Mouse (Mus musculus) T-helper 1 cell (primary cell): ENCODE results near the gene Rpl13a.
"Not testable (repeated sequence)": the region's sequence is repeated elsewhere in the genome, so short reads cannot be mapped to it uniquely, and the experiment has no call there.

Experiments used
- in situ Hi-C: fragments of 300-600 bp; cut with MboI, MseI; formaldehyde crosslinking; loops from one replicate; pipeline ENCODE4 v1.15.1; 2025; ENCODE audit warnings: high pct_unique_total_duplicates

The Rpl13a gene

DNA sequence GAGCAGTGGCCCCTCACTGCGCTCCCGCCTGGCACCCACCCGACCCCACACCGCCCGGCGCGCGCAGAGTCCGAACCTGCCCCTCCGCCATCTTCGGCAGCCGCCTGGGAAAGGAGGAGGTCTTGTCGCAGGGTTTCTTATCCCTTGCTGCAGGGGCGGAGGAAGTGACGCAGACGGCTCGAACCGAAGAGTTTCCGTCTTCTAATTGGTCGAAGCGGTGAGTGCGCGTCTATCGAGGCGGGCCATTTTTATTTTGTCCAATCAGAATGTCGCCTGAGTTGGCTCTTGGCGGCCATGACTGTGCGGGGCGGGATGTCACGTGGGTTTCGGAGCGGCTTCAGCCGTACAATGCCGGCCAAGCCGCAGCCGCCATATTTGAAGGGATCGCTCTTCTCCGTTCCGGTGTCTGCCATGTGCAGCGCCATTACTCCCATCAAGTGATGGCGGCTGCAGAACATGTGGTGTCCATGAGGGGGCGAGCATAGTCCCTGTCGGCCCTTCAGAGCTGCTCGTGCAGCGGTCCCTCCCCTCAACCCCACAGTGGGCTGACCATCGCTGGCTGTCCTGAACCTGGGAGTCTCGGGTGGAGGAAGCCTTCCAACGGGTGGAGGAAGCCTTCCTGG lies at the start of gene Rpl13a:
Gene Rpl13a (minus strand): TSS at position 138 of the 623 bp plus-strand sequence.
- in situ Hi-C loops: no loop called here

- in situ Hi-C loops: no loop called here
Measured at GRCm38 (mm10) chr7:45176356-45176755, 47.8 kb upstream of the Rpl13a start.

GRCm38 (mm10) chr7:45175929-45176328 lies 47.4 kb upstream of the Rpl13a start:
- in situ Hi-C loops: no loop called here

- in situ Hi-C loops: no loop called here
Measured at GRCm38 (mm10) chr7:45175398-45175797, 46.8 kb upstream of the Rpl13a start.

DNA sequence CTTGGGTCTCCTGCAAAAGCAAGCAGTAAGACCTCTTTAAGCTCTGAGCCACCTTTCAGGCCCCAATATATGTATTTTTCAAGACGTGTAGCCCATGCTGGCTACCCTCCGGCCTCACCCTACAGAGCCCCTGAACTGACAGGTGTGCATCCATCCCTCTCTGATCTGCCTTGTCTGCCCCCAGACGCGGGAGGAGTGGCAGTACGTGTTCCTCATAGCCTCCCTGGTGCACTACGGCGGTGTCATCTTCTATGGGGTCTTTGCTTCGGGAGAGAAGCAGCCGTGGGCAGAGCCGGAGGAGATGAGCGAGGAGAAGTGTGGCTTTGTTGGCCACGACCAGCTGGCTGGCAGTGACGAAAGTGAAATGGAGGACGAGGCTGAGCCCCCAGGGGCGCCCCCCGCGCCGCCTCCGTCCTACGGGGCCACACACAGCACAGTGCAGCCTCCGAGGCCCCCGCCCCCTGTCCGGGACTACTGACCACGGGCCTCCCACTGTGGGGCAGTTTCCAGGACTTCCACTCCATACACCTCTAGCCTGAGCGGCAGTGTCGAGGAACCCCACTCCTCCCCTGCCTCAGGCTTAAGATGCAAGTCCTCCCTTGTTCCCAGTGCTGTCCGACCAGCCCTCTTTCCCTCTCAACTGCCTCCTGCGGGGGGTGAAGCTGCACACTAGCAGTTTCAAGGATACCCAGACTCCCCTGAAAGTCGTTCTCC lies 46.2 kb upstream of the Rpl13a start:
- in situ Hi-C loops: no loop called here

- in situ Hi-C loops: not testable (repeated sequence)
Measured at GRCm38 (mm10) chr7:45173772-45174171, 45.2 kb upstream of the Rpl13a start.

- in situ Hi-C loops: no loop called here
Measured at GRCm38 (mm10) chr7:45172974-45173373, 44.4 kb upstream of the Rpl13a start.

- in situ Hi-C loops: no loop called here
Measured at GRCm38 (mm10) chr7:45169495-45169894, 40.9 kb upstream of the Rpl13a start.

GRCm38 (mm10) chr7:45168656-45169055 lies 40.1 kb upstream of the Rpl13a start:
- in situ Hi-C loops: no loop called here

GRCm38 (mm10) chr7:45167761-45168445 lies 39.3 kb upstream of the Rpl13a start:
- in situ Hi-C loops: no loop called here

DNA sequence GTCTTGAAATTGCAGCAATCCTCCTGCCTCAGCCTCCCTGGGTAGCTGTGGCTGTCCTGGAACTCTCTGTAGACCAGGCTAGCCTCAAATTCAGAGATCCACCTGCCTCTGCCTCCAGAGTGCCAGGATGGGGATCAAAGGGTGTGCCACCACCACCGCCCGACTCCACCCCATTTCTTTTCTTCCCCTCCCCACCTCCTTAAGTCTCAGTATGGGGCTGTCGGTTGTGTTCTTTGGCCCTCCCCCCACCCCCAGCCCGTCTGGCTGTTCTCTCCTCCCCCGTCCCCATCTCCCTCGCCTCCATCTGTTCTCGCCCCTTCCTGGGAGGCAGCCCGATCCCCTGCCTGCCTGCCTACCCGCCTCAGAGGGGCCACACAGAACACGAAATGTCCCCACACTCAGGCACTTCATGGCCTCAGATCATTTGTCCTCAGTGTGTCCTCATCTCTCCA lies 38.4 kb upstream of the Rpl13a start:
- in situ Hi-C loops: no loop called here

GRCm38 (mm10) chr7:45165701-45166100 lies 37.1 kb upstream of the Rpl13a start:
- in situ Hi-C loops: no loop called here

DNA sequence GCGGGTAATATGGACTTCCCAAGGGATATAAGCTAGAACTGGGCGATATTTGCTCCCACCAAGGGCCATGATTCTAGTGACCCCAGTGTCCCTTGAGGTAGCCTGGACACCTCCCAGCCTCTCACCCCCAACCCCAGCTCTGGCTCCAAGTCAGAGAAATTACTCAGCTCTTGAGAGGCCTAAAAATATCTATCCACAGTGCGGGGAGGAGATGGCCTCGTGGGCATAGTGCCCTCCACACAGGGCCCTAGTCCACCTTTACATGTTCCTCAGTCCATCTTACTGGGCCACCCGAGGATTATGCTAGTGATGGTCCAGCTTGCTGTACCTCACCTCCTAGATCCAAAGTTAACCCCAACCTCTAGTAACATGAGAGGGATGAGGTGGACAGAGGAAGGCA lies 36.3 kb upstream of the Rpl13a start:
- in situ Hi-C loops: no loop called here

- in situ Hi-C loops: no loop called here
Measured at GRCm38 (mm10) chr7:45163735-45164490, 35.4 kb upstream of the Rpl13a start, which contains the start of gene Slc17a7. TSS of gene Slc17a7 (plus strand) at chr7:45163949.

- in situ Hi-C loops: no loop called here
Measured at GRCm38 (mm10) chr7:45162996-45163615, 34.5 kb upstream of the Rpl13a start.

DNA sequence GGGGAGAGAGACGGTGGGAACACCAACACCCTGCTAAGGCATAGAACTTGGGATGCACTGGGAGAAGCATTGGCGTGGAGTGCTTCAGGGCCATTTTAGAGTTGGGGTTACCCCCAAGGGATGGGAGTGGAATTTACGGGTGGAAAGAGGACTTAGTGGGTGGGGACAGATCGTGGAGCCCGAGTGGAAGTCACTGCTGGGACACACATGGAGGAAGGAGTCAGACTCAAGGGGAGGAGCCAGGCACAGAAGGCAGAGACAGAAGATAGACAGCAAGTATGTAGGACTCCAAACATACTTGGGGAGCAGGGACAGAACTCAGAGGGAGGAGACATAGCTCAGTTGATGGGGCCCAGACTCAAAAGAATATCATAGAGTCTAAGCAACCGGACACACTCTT lies 34.0 kb upstream of the Rpl13a start:
- in situ Hi-C loops: no loop called here

GRCm38 (mm10) chr7:45161612-45162473 lies 33.3 kb upstream of the Rpl13a start:
- in situ Hi-C loops: no loop called here

DNA sequence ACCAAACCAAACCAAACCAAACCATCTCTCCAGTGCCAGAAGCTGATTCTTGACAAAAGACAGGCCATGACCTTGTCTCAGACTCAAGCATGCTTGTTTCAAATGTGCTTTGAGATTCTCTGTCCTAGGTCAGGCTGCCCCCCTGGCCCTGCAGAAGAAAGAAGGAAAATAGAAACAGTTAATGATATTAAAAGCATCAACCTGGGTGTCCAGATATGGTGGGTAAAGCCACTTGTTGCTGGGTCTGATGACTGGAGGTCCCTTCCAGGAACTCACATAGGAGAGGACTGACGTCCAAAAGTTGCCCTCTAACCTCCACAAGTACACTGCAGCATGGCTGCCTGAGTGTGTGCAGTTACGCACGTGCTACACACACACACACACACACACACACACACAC lies 32.3 kb upstream of the Rpl13a start:
- in situ Hi-C loops: no loop called here

- in situ Hi-C loops: no loop called here
Measured at GRCm38 (mm10) chr7:45160316-45160800, 31.8 kb upstream of the Rpl13a start.

DNA sequence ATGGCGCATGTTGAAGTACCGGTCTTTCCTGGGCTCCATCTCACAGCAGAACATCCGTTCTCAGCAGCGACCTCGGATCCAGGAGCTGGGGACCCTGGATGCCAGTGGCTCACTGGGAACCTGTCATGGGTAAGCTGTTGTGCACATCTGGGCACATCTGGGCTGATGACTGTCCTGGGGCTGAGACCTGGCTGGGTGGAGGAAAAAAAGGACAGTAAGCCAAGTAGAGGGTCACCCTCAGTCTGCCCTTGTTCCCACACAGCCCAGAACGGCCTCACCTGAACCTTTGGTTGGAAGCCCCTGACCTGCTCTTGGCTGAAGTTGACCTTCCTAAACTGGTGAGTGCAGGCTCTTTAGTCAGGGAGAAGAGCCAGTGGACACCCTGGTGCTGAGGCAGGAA lies 30.4 kb upstream of the Rpl13a start:
- in situ Hi-C loops: no loop called here
